Mouse (Mus musculus) erythroblast, embryonic 14.5 days (primary cell): ENCODE data around the gene Crb2.

Source experiments
- GATA1 ChIP-seq: IDR thresholded peaks from 2 replicates; pipeline ENCODE4 v1.6.1; 2012; ENCODE audit warnings: low read length, inconsistent platforms, mixed read lengths
- TAL1 ChIP-seq: IDR thresholded peaks from 3 replicates; pipeline ENCODE4 v1.6.1; 2012; ENCODE audit warnings: low read length, inconsistent platforms, mixed read lengths

- no peak for TF ChIP-seq GATA1
- no peak for TF ChIP-seq TAL1
Observed at GRCm38 (mm10) chr2:37818761-37819525, 42.9 kb downstream of the Crb2 start.
